Mouse (Mus musculus): ENCODE data around the gene Nudc. TPM values are rescaled to one million over a fixed set of nuclear protein-coding genes. Genes with fewer than 3 reads are reported as not detected.
A peak's percentile ranks its signal among the peaks of the same experiment; 100 is the strongest.

Nudc gene
- total RNA-seq (2014; rRNA removed; ENCODE audit: low replicate concordance) (29.2 and 42.1 TPM in 2 replicates), polyA plus RNA-seq (2015; fragmentation: Nextera tagmentation; extraction: Ambion mirVana) (146 and 152 TPM in 2 replicates)

DNA sequence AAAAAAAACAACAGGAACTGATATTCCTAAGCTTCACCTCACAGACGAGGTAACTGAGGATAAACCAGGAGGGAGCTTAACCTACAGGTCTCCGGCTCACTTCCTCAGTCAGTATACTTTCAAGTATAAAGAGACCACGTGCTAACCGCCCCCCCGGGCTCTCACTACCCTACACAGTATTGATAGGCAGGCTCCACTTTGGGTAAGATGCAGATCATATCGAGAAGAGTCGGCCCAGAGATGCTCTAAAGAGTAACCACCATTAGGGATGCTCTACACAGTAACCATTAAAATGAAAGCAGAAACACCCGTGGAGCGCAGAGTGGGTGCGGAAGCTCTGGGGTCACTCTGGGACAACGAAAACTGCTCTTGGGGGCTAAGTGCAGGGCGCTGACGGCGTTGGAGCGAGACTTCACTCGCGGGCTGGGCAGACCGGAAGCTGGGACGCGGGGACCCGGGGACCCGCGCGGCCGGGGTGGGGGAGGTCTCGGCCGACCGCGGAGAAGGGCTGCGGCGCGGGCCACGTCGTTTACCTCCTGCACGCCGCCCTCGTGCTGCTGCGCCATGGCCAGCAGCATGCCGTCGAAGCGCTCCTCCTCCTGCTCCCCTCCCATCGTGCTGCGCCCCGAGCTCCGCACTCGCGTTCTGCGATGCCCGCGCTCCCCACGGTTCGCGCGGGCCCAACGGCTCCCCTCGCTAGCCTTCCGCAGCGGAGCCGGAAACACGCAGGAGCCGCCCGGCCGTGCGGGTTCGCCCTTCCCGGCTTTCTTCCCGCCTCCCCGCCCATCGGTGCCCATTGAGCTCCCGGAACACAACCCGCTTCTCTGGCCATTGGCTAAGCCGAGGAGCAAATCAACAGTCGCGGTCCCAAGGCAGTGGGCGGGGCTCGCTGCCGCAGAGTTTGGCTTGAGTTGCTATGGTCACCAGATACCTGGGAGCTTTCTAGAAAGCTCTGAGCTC is at the start of gene Nudc:
Gene Nudc, minus strand, starts transcription at position 725 of the 960 bp plus-strand sequence.
- Histone ChIP-seq H3K27me3 (ENCODE audit: control insufficient read depth, insufficient read depth, low read length) (no peaks in the 10 kb centered on the region), H3K9ac (replicated peaks; ENCODE audit: low read depth, low read length) (peak within 1 kb of the TSS; percentile 93), H3K27ac (ENCODE audit: low read depth) (peak within 1 kb of the TSS; percentile 61), H3K9me3 (replicated peaks; ENCODE audit: control insufficient read depth, low read length) (no peaks in the 10 kb centered on the region), H3K4me1 (ENCODE audit: control insufficient read depth, insufficient read depth) (peaks cover 9% of the 10 kb centered on the region), H3K4me3 (ENCODE audit: low read depth, low read length) (peak within 1 kb of the TSS; percentile 99), H3K4me2 (ENCODE audit: low read depth, low read length) (peak within 1 kb of the TSS; percentile 97), H3K36me3 (replicated peaks; ENCODE audit: control insufficient read depth, insufficient read depth, low read length) (peaks cover 23% of the 10 kb centered on the region; the same call in 1 of the 2 replicates)
- under 1% methylated on average over 63 of the region's 77 CpGs for WGBS
- TF ChIP-seq EP300 (IDR thresholded peaks at IDR 0.05; ENCODE audit: low read depth), result no peak
- TF ChIP-seq CTCF (IDR thresholded peaks at IDR 0.05; ENCODE audit: low read depth), result no peak
- DNase-seq (ENCODE audit: low spot score) (peak; percentile 97), ATAC-seq (ENCODE audit: insufficient read depth, low read depth) (peak; percentile 100)

DNA sequence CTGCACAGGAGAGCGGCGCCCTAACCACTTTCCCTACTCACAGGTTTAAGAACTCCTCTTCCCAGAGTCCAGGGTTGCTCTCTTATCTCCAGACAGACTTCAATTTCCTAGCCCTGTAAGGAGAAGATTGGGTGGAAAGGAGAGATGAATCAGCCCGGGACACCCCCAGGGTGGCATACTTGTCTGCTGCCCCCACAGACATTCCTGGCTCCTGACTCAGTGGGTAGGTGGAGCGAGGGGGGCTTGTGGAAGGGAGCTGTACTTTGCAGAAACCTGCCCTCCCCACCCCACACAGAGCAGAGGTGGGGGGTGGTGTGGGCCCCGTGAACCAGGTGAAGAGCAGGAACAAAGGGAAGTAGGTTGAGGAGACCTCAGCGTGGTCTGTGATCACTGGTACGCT is 49.7 kb upstream of the Nudc start:
- Histone ChIP-seq H3K9ac (replicated peaks; ENCODE audit: low read depth, low read length) (no peak overlapping the region), H3K4me1 (ENCODE audit: control insufficient read depth, insufficient read depth) (peaks cover 4% of the 10 kb centered on the region; the same call in 1 of the 2 replicates), H3K4me3 (ENCODE audit: low read depth, low read length) (no peak overlapping the region), H3K36me3 (replicated peaks; ENCODE audit: control insufficient read depth, insufficient read depth, low read length) (peaks cover 13% of the 10 kb centered on the region), H3K4me2 (ENCODE audit: low read depth, low read length) (no peak overlapping the region), H3K27ac (ENCODE audit: low read depth) (no peak overlapping the region), H3K27me3 (ENCODE audit: control insufficient read depth, insufficient read depth, low read length) (peaks cover 10% of the 10 kb centered on the region), H3K9me3 (replicated peaks; ENCODE audit: control insufficient read depth, low read length) (no peaks in the 10 kb centered on the region)
- 49% methylated on average over 7 of the region's 7 CpGs for WGBS
- DNase-seq (ENCODE audit: low spot score) (no peak), ATAC-seq (ENCODE audit: insufficient read depth, low read depth) (no peak)
- TF ChIP-seq CTCF (IDR thresholded peaks at IDR 0.05; ENCODE audit: low read depth) (no peak), EP300 (IDR thresholded peaks at IDR 0.05; ENCODE audit: low read depth) (no peak)

DNA sequence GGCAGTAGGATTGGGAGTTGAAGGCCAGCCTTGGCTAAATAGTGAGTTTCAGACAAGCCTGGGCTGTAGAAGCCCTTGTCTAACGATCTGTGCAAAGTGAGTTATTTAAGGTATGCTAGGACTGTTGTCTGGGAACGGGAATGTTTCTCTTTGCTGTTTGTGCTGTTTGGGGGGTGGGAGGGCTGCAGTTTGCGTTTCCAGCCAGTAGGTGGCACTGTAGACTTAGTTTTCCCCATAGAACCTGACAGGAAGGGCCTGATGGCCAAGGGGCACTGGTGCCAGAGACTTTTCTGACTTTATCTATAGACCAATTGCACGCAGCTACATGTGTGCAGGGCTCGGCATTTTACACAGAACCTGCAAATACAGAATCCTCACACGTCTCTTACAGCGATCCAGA is 46.8 kb upstream of the Nudc start:
- H3K4me2 ChIP-seq (ENCODE audit: low read depth, low read length), result no peak overlapping the region
- DNase-seq (ENCODE audit: low spot score), result peak; percentile 70
- ATAC-seq (ENCODE audit: insufficient read depth, low read depth), result peak; percentile 74
- 23% methylated on average over 7 of the region's 7 CpGs for WGBS
- TF ChIP-seq CTCF (IDR thresholded peaks at IDR 0.05; ENCODE audit: low read depth), result peak; percentile 89
- no peak for TF ChIP-seq EP300 (IDR thresholded peaks at IDR 0.05; ENCODE audit: low read depth)
- H3K27me3 ChIP-seq (ENCODE audit: control insufficient read depth, insufficient read depth, low read length), result no peaks in the 10 kb centered on the region
- H3K4me3 ChIP-seq (ENCODE audit: low read depth, low read length), result no peak overlapping the region
- H3K9me3 ChIP-seq (replicated peaks; ENCODE audit: control insufficient read depth, low read length), result no peaks in the 10 kb centered on the region
- H3K9ac ChIP-seq (replicated peaks; ENCODE audit: low read depth, low read length), result no peak overlapping the region
- H3K27ac ChIP-seq (ENCODE audit: low read depth), result no peak overlapping the region
- no peaks in the 10 kb centered on the region for H3K4me1 ChIP-seq (ENCODE audit: control insufficient read depth, insufficient read depth)
- peaks cover 40% of the 10 kb centered on the region for H3K36me3 ChIP-seq (replicated peaks; ENCODE audit: control insufficient read depth, insufficient read depth, low read length)

DNA sequence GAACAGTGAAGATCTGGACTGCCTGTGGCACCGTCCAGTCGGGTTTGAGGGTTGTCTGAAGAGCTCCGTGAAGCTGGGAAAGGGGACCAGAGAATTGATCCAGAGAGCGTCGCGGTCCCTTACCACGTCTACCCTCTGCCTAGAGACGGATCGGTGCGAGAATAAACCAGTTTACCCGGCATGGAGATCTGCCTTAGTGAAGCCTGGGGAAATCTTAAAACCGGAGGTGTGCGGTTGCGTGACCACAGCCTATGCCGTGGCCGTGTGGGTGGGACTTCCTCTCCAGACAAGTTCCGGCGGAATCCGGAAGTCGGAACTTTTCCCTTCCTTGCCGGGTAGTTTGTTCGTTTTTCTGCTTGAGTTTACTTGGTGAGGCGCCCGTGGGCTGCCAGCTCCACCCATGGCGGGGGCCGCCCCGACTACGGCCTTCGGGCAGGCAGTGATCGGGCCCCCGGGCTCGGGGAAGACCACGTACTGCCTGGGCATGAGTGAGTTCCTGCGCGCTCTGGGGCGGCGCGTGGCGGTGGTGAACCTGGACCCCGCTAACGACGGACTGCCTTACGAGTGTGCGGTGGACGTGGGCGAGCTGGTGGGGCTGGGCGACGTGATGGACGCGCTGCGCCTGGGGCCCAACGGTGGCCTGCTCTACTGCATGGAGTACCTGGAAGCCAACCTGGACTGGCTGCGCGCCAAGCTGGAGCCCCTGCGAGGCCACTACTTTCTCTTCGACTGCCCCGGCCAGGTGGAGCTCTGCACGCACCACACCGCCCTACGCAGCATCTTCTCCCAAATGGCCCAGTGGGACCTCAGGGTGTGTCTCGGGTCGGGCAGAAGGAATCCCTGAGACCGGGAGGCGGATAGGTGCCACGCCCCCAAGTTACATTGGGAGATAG is 38.5 kb upstream of the Nudc start, which contains the start of gene Gpn2:
Gene Gpn2, plus strand, starts transcription at position 304 of the 893 bp plus-strand sequence.
- Histone ChIP-seq H3K27me3 (ENCODE audit: control insufficient read depth, insufficient read depth, low read length) (no peaks in the 10 kb centered on the region), H3K27ac (ENCODE audit: low read depth) (peak within 1 kb of the TSS; percentile 84), H3K9me3 (replicated peaks; ENCODE audit: control insufficient read depth, low read length) (no peaks in the 10 kb centered on the region), H3K4me3 (ENCODE audit: low read depth, low read length) (peak within 1 kb of the TSS; percentile 99), H3K4me1 (ENCODE audit: control insufficient read depth, insufficient read depth) (peaks cover 11% of the 10 kb centered on the region), H3K4me2 (ENCODE audit: low read depth, low read length) (peak within 1 kb of the TSS; percentile 99), H3K36me3 (replicated peaks; ENCODE audit: control insufficient read depth, insufficient read depth, low read length) (peaks cover 54% of the 10 kb centered on the region), H3K9ac (replicated peaks; ENCODE audit: low read depth, low read length) (peak within 1 kb of the TSS; percentile 82)
- DNase-seq (ENCODE audit: low spot score), result peak; percentile 85
- 1% methylated on average over 65 of the region's 65 CpGs for WGBS
- TF ChIP-seq EP300 (IDR thresholded peaks at IDR 0.05; ENCODE audit: low read depth) (no peak), CTCF (IDR thresholded peaks at IDR 0.05; ENCODE audit: low read depth) (no peak)
- peak; percentile 90 for ATAC-seq (ENCODE audit: insufficient read depth, low read depth)

DNA sequence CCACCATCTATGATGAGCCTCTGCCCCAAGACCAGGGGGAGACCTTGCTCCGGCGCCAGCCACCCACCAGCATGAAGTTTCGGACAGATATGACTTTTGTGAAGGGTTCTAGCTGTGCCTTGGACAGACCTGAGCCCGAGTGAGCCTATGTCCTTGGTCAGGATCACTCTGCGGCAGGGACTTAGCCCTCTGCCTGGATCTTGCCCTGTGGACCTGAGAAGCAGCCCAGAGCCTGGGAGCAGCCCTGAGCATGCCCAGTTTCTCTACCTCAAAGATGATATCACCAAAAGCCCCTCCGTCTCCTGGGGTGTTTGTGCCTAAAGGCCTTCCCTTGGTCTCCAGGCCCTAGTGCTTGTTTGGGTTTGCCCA is 37.9 kb upstream of the Nudc start:
- ATAC-seq (ENCODE audit: insufficient read depth, low read depth) (peak; percentile 18; the same call in 1 of the 2 replicates), DNase-seq (ENCODE audit: low spot score) (no peak)
- 56% methylated on average over 6 of the region's 6 CpGs for WGBS
- Histone ChIP-seq H3K9me3 (replicated peaks; ENCODE audit: control insufficient read depth, low read length) (no peaks in the 10 kb centered on the region), H3K27me3 (ENCODE audit: control insufficient read depth, insufficient read depth, low read length) (no peaks in the 10 kb centered on the region), H3K27ac (ENCODE audit: low read depth) (peak overlapping the region; percentile 84), H3K4me3 (ENCODE audit: low read depth, low read length) (peak overlapping the region; percentile 99), H3K4me1 (ENCODE audit: control insufficient read depth, insufficient read depth) (peaks cover 11% of the 10 kb centered on the region), H3K4me2 (ENCODE audit: low read depth, low read length) (peak overlapping the region; percentile 99), H3K36me3 (replicated peaks; ENCODE audit: control insufficient read depth, insufficient read depth, low read length) (peaks cover 54% of the 10 kb centered on the region), H3K9ac (replicated peaks; ENCODE audit: low read depth, low read length) (peak overlapping the region; percentile 82)
- TF ChIP-seq CTCF (IDR thresholded peaks at IDR 0.05; ENCODE audit: low read depth), result no peak
- no peak for TF ChIP-seq EP300 (IDR thresholded peaks at IDR 0.05; ENCODE audit: low read depth)

Data from heart, postnatal 0 days (tissue).